Mouse (Mus musculus) fibroblast of lung, adult 2 months (primary cell): ENCODE measurements at regions not wholly inside any gene's neighbourhood (a gene's known extent, or its start where the extent isn't known, plus 50 kb on each side); places are given as distances from the start of the nearest gene placed in this dataset.
"Not testable (repeated sequence)": the region's sequence is repeated elsewhere in the genome, so short reads cannot be mapped to it uniquely, and the experiment has no call there.

Source experiments
- DNase-seq: peaks from one replicate; pipeline ENCODE4 v3.0.0-alpha.2; 2011; ENCODE audit warnings: low read depth

- DNase-seq, result no peak
Measured at GRCm38 (mm10) chr9:80961818-80962217, 496.5 kb upstream of the Impg1 start.

GRCm38 (mm10) chr9:80942991-80943390 lies 477.7 kb upstream of the Impg1 start:
- DNase-seq, result no peak

GRCm38 (mm10) chr9:80941424-80941823 lies 476.1 kb upstream of the Impg1 start:
- DNase-seq, result no peak

- no peak for DNase-seq
Measured at GRCm38 (mm10) chr9:80938238-80938637, 473.0 kb upstream of the Impg1 start.

DNA sequence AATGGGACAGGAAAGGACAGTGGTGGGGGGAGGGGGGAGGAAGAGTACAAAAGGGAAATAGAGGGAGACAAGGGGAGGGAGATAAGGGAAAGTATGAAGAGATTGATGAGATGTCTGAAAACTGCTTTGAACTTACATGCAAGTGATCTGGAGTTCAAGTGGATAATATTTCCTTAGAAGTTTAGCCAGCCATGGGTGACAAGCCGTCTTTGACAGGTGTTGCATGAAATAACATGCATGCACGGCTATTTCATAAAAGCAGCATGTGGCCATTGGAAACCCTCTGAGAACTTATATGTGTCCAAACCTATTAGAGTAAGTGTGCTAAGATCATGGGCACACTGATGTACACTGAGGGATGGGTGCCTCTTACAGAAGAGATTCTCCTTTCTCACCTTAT lies 465.3 kb upstream of the Impg1 start:
- no peak for DNase-seq

DNA sequence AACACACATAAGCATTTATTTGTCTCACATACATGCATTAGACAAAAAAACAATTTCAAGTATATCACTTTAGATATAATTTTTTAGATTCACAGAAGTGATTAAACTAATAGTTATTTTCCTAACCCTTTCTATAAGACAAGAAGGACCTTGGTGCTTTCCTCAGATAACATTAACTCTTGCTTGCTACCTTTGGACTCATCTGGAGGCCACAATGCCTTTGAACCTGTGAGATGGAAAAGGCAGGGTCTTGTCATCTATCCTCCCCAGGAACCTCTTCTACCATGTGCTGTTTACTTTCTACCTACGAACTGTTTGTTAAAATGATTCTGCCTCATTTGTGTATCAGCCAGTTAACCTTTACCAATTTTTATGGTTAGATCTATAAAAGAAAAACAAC lies 455.0 kb upstream of the Impg1 start:
- no peak for DNase-seq

DNA sequence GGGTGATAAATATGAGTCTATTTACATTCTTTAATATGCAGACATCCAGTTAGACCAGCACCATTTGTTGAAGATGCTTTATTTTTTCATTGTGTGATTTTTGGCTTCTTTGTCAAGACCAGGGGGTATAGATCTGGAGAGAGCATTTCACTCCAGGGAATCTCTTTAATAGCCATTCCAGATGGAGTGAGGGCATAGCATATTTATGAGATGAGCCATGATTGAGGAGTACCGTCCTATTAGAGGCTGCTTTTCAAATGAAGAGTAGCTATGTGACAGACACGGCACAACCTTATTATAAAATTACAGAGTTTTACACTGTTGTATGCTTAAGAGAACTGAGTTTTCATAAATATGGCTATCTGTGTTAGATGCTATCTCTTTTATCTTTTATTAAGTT lies 448.6 kb upstream of the Impg1 start:
- no peak for DNase-seq

DNA sequence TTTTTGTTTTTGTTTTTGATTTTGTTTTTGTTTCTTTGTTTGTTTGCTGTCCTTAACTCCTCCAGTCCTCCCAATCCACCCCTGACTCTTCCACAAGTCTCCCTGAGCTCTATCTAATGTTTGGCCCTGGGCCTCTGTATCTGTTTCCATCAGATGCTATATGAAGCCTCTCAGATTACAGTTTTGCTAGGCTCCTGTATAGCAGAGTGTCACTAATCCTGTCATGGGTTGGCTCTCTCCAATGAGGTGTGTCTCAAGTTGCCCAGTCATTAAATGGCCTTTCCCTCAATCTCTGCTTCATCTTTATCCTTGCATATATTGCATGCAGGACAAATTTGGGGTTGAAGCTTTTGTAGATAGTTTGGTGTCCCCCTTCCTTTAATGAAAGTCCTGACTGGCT lies 446.9 kb upstream of the Impg1 start:
- DNase-seq, result no peak

DNA sequence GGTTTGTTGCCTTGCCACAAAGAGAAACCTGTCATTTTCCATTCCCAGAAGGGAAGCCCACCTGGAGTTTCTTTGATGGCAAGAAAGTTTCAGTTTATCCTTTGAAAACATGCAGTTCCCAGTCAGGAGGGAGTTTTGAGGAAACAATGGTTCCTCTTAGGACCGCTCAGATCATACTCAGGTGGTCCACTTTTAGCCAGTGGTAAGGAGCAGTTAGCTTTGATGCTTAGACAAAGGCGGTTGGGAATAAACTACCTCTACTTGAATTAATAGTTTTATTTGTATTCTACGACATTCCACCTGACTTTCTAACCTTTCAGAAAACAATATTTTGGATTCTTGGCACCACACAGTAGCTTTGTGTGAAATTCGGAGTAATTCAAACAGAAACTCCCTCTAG lies 401.5 kb upstream of the Impg1 start:
- DNase-seq, result no peak

DNA sequence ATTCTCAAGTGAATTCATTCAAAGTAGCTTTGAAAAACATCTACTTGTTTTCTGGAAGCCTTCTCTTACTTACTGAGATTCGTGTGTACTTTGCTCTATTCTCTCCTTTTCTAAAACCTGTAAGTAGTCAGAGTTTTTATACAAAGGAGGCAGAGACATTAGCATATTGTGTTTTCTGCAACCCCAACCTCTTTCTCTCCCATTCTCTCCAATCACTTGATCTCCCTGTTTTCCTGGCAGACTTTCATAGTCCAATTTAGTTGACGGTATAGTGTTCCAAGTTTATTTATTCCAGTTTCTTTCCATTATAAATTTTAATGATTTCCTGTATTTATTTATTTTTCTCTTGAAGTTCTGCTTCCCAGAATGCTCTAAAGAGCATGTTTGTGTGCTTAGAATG lies 393.7 kb upstream of the Impg1 start:
- no peak for DNase-seq

- peak; percentile 3 for DNase-seq
Measured at GRCm38 (mm10) chr9:80848190-80848589, 382.9 kb upstream of the Impg1 start.

DNA sequence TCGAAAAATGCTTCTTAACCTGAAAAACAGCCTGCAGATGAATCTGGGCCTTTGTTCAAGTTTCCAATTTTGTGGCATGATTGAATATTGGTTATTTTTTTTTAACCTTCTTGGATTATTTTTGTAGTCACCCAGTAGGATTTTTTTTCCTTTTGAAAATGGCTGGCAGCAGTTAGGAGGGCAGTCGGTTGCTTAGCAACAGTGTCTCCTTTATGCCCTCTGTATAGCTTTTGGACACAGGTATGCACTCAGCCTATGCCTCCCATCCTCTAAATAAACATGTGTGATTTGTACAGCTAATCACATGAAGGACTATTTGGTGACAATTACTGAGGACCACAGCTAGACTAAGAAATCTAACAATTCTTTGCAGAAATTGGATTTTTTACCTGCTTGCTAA lies 367.5 kb upstream of the Impg1 start:
- DNase-seq, result no peak

DNA sequence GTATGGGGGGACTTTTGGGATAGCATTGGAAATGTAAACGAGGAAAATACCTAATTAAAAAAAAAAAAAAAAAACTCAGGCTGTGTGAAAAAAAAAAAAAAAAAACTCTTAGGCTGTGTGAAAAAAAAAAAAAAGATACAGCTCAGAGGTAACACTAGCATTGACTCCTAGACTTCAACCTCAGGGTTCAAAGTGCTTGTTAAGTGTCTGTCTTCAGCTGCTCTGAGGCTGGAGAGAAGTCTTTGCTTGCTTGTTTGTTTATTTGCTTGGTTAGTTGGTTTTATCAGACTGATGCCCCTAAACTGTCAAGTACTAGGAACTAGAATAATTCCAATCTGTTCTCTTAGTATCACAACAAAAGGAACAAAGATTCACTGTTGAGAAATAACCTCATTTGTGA lies 360.1 kb upstream of the Impg1 start:
- no peak for DNase-seq

- no peak for DNase-seq
Measured at GRCm38 (mm10) chr9:80820066-80820465, 354.8 kb upstream of the Impg1 start.

GRCm38 (mm10) chr9:80819070-80819469 lies 353.8 kb upstream of the Impg1 start:
- DNase-seq, result no peak

GRCm38 (mm10) chr9:80813921-80814320 lies 348.6 kb upstream of the Impg1 start:
- not testable (repeated sequence) for DNase-seq

DNA sequence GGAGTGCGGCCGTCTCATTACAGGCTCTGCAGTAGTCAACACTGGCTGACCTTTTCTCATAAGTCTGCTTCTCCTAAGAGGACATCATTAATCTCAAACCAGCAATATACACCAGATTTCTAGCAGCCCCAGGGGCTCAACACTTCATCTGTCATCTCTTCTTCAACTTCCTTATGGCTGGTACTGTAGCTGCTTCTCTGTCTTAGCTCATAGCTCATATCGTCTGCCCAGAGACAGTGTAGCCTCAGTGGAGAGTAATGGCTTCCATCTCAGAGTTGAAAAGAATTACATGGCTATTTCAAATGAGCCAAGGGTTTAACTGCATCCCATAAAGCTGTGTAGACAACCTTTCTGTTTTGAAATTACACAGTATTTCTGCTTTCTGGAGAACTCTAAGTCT lies 326.2 kb upstream of the Impg1 start:
- no peak for DNase-seq

DNA sequence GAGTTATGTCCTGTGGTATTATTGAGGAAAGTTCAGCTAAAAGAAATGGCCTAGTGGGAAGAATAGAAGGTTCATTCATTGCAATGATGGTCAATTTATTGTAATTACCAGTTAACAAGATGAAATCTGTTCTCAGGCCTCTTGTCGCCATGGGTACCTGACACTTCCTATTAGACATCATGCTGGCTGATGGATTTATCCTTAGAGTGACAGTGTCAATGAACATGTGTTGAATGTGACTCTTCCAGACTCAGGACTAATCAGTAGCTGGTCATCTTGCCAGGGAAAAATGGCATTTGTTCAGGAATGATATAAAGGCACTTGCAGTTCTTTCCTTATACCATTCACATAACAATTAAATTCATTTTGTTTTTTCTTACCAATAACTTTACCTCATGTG lies 309.3 kb upstream of the Impg1 start:
- DNase-seq, result no peak

GRCm38 (mm10) chr9:80735806-80736205 lies 270.5 kb upstream of the Impg1 start:
- DNase-seq, result not testable (repeated sequence)

- DNase-seq, result no peak
Measured at GRCm38 (mm10) chr9:80732971-80733370, 267.7 kb upstream of the Impg1 start.

DNA sequence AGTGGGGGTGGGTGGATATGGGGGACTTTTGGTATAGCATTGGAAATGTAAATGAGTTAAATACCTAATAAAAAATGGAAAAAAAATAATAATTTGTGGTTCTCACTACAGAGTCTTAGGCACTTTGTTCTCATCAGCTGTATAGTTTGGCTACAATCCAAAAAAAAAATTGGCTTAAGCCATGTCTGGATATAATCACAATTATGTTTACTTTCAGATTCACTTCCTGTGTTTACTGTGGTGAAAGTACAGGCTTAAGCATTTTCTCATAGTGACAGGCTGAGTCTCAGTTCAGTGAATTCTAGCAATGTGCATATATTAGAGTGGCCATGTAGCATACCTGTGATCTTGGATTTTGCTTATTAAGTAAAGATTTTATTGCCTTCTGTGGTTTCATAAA lies 258.4 kb upstream of the Impg1 start:
- DNase-seq, result no peak

DNA sequence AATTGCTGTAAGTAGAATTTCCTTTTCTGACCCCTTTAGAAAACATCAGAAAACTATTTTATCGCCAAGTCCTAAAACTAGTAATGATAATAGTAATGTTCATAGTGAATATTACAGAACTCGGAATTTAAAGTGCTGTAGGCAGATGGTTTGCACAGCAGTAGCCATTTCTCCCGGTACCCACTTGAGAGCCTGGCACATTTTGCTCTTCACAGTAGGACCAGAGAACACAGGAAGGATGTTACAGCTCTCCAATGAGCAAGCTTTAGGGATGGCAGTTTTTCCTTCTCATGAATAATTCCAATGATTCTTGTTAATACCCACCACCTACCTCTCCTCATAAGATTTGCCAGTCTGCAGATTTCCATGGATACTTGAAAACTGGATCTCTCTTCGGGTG lies 253.2 kb upstream of the Impg1 start:
- DNase-seq, result no peak

GRCm38 (mm10) chr9:80709781-80710180 lies 244.5 kb upstream of the Impg1 start:
- DNase-seq, result no peak

DNA sequence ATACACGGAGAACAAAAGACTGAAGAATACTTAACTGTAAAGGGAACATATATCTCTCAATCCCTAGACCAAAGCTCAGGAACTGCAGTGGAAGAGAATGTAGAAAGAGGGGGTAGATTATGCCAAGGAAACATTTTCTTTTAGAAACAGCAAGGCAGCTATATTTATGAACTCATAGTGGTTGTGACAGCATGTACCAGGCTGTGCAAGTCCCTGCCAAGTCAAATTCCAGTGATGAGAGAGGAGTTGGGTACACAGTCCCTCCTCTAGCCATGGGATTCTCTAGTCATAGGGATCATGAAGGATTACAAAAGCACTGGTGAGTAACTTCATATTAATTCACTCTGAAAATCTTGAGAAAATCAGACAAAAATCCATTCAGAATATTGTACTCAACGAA lies 240.0 kb upstream of the Impg1 start:
- DNase-seq, result no peak

DNA sequence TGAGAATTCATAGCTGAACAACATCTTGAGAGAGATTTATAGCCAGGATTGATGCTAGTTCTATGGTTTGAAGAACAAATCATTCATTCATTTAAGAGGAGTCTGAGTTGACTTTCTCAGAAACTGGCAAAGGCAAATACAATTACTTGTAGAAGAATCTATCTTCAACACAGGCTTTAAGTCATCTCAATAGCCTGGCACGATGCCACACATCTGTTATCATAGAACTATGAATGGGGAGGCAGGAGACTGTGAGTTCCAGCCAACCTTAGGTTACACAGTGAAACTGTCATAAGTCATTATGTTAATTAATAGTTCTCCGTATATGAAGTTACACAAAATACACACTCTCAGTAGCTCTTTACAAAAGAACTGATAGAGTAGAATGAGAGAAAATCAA lies 231.9 kb upstream of the Impg1 start:
- DNase-seq, result no peak
